Mouse (Mus musculus): ENCODE results near the gene Adamtsl2.

DNA sequence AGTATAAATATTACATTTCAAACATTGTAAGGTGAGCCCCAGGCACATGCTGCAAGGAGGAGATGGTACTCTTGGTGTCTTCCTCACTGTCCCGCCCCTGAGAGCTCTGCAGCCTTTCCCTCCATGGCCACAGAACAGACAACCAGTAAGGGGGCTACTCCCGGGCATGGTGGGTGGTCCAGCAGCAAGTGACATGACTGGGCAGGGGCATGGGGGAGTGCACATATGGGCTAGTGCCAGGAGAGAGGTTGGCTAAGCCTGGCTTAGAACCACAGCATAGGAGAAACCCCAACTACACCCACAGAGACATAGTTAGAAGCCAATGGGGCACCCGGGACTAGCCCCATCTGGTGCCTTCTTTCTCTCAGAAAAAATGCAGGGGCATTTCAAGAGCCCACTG, 57.2 kb downstream of the Adamtsl2 start:
- no peak for TF ChIP-seq POLR2A (IDR thresholded peaks at IDR 0.05; ENCODE audit: low read depth, low read length)
- no peak for TF ChIP-seq CTCF (IDR thresholded peaks at IDR 0.05; ENCODE audit: borderline replicate concordance, insufficient read depth, low read length)
